Mouse (Mus musculus) thymus, adult 2 months (tissue): ENCODE measurements around the gene Wdr24.

Source experiments
- CTCF ChIP-seq: fragments of 200-500 bp; IDR thresholded peaks from 2 replicates; pipeline ENCODE4 v1.5.1; 2012; ENCODE audit warnings: mild to moderate bottlenecking, control low read depth, low read length, moderate library complexity, borderline replicate concordance; ENCODE audit not compliant: control insufficient read depth, poor library complexity, insufficient read depth; ENCODE audit errors: extremely low read depth
- POLR2A ChIP-seq: fragments of 200-500 bp; IDR thresholded peaks from 2 replicates; pipeline ENCODE4 v1.6.1; 2012; ENCODE audit warnings: mild to moderate bottlenecking, low read length, control low read depth, moderate library complexity; ENCODE audit not compliant: control insufficient read depth, poor library complexity, insufficient read depth; ENCODE audit errors: extremely low read depth

DNA sequence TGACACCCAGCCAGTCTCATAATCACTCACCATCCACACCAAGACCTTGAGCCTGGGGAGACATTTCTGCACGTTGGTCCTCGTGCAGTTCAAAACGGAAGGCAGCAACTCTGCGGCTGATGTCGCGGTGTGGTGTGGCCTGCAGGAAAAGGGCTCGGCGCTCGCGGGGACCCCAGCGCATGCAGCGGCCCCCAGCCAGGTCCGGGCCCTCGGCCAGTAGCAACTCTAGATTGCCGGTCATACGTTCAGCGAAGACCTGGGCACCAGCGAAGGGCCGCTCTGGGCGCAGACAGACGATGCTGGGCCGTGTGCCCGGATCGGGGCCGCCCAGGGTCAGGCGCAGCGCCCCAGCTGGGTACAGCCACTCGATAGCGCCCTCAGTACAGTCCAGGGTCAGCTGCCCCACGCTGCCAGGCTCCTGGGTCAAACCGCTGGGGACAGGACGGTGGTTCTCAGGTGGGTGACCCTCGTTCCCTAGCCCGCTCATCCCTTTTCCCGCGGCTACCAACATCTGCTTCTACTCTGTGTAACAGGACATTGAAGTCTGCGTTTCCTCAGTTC, 27.1 kb upstream of the Wdr24 start:
- TF ChIP-seq CTCF = no peak
- no peak for TF ChIP-seq POLR2A
